Mouse (Mus musculus) erythroblast, adult 5-6 weeks (primary cell): ENCODE results near the gene B3gnt2. TPM values are rescaled to one million over a fixed set of nuclear protein-coding genes. Genes with fewer than 3 reads are reported as not detected.
A peak's percentile ranks its signal among the peaks of the same experiment; 100 is the strongest.

Source experiments
- ATAC-seq: replicated peaks from 2 replicates; pipeline ENCODE4 v1.8.0; 2016; ENCODE audit warnings: moderate number of reproducible peaks, mild to moderate bottlenecking, moderate TSS enrichment, inconsistent platforms; ENCODE audit not compliant: poor library complexity, low FRiP score, severe bottlenecking
- total RNA-seq, 2 experiments: library from RNA; stranded (forward) in 1 of 2; stranded (reverse) in 1 of 2; fragments of 150-400 nt in 1 of 2; fragments of 200-764, 138-1000 nt in 1 of 2; gene quantifications; 2 replicates each; pipeline versions ENCODE4 v1.2.3 to v1.2.4; 2015 to 2017; ENCODE audit warnings: low replicate concordance in 2 of 2

Gene B3gnt2
- total RNA-seq, 2 experiments from 2014 or later: 0.09 TPM; not detected in 1

- ATAC-seq: no peak
These were observed 78.0 kb downstream of the B3gnt2 start for GRCm38 (mm10) chr11:22782705-22783124.

DNA sequence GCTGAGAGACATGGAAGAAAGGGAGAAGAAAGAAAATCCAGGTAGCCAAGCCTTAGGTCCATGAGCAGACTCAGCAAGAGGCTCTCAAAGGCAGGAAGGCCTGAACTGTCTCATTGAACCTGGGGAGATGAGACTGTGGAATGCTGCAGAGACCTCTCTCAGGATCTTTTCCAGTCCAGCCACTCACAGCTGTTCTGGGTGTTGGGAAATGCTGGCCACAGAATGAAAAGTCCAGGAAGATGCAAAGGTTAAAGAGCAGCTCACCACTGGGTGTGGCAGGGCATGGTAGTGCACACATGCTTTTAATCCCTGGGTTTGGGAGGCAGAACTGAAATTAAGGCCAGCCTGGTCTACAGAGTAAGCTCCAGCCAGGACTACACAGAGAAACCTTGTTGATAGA, 79.6 kb downstream of the B3gnt2 start:
- no peak for ATAC-seq

- no peak for ATAC-seq
These were observed 80.0 kb downstream of the B3gnt2 start for GRCm38 (mm10) chr11:22780761-22781160.

GRCm38 (mm10) chr11:22779821-22780551, 80.8 kb downstream of the B3gnt2 start:
- ATAC-seq: no peak

DNA sequence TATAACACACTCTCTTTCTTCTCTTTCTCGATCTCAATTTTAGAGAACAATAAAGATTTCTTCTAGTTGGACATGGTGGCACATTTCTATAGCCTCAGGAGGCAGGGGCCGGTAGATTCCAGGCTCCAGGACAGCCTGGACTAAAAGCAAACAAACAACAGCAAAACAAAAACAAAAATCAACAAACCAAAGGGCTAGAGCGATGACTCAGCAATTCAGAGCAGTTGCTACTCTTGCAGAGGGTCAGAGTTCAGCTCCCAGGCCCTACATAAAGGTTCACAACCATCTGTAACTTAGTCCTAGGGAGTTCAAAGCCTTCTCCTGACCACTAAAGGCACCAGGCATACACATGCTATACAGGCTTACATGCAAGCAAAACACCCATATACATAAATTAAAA, 82.2 kb downstream of the B3gnt2 start:
- ATAC-seq: no peak

DNA sequence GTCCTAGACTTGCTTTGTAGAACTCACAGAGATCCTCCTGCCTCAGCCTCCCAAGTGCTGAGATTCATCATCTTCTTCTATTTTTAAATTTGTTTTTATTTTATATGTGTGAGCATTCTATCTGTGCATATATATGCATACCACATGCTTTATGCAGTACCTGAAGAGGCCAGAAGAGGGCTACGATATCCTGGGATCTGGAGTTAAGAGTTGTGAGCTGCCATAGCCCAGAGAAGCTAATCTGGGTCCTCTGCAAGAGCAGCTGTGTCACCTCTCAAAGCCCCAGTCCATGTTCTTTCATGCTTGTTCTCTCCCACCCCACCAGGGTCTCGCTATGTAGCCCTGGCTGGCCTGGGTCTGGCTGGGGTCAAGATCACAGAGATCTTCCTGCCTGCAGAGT, 83.2 kb downstream of the B3gnt2 start:
- ATAC-seq: peak; percentile 72

DNA sequence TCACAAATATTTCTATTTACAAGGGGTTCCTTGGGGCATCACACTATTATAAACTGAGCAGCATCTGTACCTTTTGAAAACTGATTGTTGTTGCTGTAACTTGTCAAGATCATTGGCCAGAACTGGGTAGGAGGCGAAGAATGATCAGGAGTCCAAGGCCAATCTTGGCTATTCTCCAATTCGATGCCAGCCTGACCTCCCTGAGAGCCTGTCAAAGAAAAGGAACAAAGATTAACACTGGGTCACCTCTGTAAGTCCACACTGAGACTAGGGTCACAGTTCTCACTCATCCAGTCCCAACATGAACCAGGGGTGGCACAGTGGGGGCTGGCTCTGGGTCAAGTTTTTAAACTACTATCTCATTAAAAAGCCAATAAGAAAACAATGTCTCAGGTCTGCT, 85.9 kb downstream of the B3gnt2 start:
- ATAC-seq: no peak

GRCm38 (mm10) chr11:22766238-22766637, 94.5 kb downstream of the B3gnt2 start:
- ATAC-seq: no peak

DNA sequence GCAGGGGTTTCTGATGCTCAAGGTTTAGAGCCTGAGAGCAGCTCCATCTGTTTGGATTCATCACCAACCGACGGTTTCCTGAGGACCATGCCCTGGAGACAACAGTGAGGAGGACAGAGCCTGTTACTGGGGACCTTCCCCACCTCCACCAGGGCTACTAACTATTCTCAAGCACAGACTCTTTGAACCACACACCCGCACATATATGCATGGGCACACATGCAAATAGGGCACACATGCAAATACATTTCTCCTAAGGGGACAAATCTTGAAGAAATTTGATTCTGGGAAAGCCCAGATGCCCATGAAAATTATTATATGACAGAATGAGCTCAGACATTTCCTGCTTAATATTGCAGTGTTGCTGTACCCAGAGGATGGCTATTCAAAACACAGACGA, 95.3 kb downstream of the B3gnt2 start:
- no peak for ATAC-seq

- no peak for ATAC-seq
These were observed 97.0 kb downstream of the B3gnt2 start for GRCm38 (mm10) chr11:22763556-22764295.

GRCm38 (mm10) chr11:22763055-22763454, 97.7 kb downstream of the B3gnt2 start:
- ATAC-seq: no peak

DNA sequence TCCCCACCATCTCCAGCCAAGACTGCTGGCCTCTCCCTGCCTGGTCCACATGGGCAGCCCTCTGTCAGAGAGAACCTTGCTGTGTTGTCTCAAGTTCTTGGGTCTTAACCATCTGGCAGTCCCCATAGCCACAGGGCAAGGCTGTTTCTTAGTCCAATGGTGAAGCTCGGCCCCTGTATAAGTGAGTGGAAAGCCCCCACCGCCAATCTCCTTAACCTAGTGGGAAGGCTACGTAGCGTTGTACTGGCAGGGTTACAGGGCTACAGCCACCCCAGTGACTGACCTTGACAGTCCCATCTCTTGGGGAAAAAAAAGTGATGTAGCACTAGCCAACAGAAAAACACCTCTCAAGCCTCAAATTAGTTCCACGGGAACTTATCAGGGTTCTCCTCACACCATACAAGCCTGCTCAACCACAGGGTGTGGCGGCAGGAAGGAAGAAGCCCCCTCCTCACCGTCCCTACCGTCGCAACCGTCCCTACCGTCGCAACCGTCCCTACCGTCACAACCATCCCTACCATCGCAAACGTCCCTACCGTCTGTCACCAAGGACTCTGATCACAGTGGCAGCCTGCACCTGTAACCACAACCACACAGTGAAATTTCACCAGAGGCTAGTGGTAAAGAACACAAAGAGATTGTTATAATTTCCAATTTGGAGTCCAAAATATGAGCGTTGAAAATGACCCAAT, 98.4 kb downstream of the B3gnt2 start:
- ATAC-seq: no peak

DNA sequence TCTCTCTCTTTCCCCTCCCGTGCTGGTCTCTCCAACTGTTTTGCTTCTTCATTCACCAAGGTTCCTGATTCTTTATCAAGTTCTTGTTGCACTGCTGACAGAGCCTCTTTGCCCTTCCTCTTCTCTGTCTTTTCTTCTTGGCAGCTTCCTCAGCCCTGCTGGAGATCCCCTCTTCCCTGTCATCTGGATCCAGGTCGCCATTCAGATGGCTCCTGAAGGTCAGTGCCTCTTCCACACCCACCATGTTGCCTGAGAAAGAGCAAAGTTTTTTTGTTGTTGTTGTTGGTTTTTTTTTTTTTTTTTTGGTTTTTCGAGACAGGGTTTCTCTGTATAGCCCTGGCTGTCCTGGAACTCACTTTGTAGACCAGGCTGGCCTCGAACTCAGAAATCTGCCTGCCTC, 101.0 kb downstream of the B3gnt2 start:
- ATAC-seq: no peak

- no peak for ATAC-seq
These were observed 104.4 kb downstream of the B3gnt2 start for GRCm38 (mm10) chr11:22756168-22756980.

GRCm38 (mm10) chr11:22755180-22755579, 105.6 kb downstream of the B3gnt2 start:
- no peak for ATAC-seq

- no peak for ATAC-seq
These were observed 108.2 kb downstream of the B3gnt2 start for GRCm38 (mm10) chr11:22752596-22752995.

- no peak for ATAC-seq
These were observed 109.2 kb downstream of the B3gnt2 start for GRCm38 (mm10) chr11:22751592-22751991.

GRCm38 (mm10) chr11:22747406-22747805, 113.4 kb downstream of the B3gnt2 start:
- ATAC-seq: no peak

- ATAC-seq: no peak
These were observed 115.4 kb downstream of the B3gnt2 start for GRCm38 (mm10) chr11:22745356-22745755.
